Mouse (Mus musculus) layer of hippocampus, adult 8-10 months (tissue): Measurements from ENCODE around the gene Batf3. TPM values are rescaled to one million over a fixed set of nuclear protein-coding genes. Genes with fewer than 3 reads are reported as not detected.

ENCODE experiments used
- DNase-seq, 2 experiments: peaks; one replicate each; pipeline ENCODE4 v3.0.0; 2022; ENCODE audit warnings: low spot score in 2 of 2
- total RNA-seq, 4 experiments: library from RNA; stranded (reverse); gene quantifications; 2 replicates each; pipeline ENCODE4 v1.2.4; 2022

Gene Batf3
- total RNA-seq, 4 experiments from 2014 or later = 1.6 to 3.9 (median 3.7) TPM; not detected in 1

DNA sequence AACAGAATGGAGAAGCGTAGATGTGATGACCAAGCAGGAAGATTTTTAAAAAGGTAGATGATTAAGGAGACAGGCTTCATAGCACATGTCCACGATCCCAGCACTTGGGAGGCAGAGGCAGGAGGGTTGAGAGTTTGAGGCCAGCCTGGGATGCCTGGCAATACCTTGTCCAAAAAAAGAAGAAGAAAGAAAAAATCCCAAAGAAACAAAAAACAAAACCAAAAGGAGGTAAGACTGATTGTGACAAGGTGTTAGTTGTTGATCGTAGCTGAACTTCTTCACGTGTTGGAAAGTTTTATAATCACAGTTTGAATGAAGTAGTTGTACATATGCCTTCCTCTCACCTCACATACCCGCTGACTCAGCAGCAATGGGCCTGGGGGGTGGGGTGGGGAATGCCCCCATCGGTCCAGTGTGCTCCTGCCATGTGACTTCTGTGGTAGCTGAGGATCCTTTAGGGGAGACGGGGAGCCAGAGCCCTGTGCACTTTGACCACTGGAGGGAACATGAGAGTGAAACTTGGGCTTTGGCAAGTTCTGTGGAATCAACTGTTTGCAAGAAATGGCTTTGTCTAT, 11.3 kb upstream of the Batf3 start:
- no peak for DNase-seq

DNA sequence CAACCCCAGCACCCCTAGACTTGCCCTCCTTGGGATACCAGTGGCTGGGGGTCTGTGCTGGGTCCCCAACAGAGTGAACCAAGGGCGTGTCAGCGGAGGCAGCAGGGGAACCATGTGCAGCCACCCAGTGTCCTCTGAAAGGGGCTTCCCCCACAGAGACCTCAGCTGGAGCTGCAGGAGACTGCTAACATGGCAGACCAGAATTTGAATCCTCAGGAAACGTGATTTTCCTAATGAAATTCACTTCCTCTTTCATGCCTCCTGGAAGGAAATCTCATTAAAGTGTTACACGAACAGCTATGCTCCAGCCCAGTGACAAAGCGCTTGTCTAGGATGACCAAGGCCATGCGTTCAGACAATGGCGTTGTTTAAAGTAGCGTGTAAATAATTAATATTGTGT, 10.7 kb upstream of the Batf3 start:
- no peak for DNase-seq

DNA sequence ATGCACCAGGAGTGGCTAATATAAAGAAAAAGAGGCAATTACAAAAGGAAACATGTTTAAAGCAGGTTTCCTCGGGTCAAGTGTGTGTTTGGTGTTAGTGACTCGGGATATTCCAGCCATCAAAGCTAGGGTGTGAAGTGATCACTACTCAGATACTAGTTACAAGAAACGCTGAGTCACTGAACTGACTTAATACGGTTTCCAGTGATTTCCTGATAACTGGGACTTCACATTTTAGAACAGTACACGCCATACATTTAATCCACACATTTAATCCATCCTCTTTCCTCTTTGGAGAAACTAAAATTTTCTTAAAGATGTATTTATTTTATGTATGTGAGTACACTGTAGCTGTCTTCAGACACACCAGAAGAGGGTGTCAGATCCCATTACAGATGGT, 9.7 kb upstream of the Batf3 start:
- no peak for DNase-seq

DNA sequence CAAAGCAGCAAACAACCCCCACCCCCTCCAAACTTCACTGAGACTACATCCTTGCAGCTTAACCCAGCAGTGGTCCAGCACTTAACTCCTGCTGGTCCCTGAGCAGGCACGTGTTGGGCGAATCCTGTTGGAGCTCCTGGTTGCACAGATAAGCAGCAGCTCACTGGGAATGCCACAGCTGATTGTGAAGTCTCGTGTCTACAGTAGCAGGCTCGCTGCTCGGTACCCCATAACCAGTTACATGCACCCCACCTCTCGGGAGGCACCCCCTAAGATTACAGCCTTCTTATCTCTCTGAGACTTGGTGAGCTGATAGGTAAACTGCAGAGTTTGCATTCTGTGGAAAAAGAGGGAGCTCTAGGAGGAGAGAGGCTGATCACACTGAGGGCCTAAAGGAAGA, 8.3 kb upstream of the Batf3 start:
- no peak for DNase-seq

- DNase-seq = no peak
Observed at GRCm38 (mm10) chr1:191092050-191092449, 5.6 kb upstream of the Batf3 start.

GRCm38 (mm10) chr1:191093578-191093977, 4.1 kb upstream of the Batf3 start:
- DNase-seq = peak; percentile 43 to 46

- no peak for DNase-seq
Observed at GRCm38 (mm10) chr1:191095019-191095418, 2.6 kb upstream of the Batf3 start.

GRCm38 (mm10) chr1:191096871-191097681, 571 bp upstream of the Batf3 start:
- no peak for DNase-seq

DNA sequence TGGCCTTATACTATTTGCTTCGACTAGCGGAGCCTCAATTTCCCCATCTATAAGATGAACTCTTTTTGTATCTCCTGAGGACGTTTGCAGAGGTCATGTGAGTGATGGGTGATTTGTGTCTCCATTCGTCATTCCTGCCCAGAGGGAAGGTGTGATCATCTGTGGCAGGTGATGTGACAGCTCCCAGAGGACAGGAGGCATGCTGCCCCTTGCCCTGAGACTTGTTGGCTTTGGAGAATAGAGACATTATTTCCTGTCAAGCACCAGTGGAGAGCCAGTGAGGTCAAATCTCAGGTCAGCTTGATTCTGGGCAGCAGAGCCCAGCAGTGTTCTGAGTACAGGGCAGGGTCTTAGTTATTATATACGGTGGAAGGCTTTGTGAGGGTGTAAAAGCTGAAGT, 1.5 kb downstream of the Batf3 start:
- DNase-seq = no peak

- DNase-seq = no peak
Observed at GRCm38 (mm10) chr1:191099772-191100291, 2.2 kb downstream of the Batf3 start.

GRCm38 (mm10) chr1:191102730-191103370, 5.2 kb downstream of the Batf3 start:
- no peak for DNase-seq

GRCm38 (mm10) chr1:191105246-191105645, 7.6 kb downstream of the Batf3 start:
- DNase-seq = no peak

GRCm38 (mm10) chr1:191107306-191107705, 9.7 kb downstream of the Batf3 start:
- no peak for DNase-seq

GRCm38 (mm10) chr1:191109907-191110306, 12.3 kb downstream of the Batf3 start:
- no peak for DNase-seq

DNA sequence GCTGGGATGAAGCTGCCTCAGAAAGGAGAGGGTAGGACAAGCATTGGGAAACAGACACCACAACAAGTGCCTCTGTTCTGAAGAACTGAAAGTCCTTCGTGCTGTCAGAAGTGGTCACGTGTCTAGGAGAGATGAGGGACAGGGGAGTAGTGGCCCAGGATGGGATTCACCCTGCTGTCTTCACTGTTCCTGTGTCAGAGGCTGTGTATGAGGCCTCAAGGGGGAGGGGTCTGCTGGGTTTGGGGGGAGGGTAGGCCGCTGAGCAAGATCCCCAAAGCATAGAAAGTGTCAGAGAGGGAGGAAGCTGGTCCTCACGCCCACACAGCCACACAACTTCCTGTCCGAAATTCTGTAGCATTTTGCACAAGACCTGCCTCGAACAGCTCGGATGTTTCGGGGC, 13.5 kb downstream of the Batf3 start:
- no peak for DNase-seq

DNA sequence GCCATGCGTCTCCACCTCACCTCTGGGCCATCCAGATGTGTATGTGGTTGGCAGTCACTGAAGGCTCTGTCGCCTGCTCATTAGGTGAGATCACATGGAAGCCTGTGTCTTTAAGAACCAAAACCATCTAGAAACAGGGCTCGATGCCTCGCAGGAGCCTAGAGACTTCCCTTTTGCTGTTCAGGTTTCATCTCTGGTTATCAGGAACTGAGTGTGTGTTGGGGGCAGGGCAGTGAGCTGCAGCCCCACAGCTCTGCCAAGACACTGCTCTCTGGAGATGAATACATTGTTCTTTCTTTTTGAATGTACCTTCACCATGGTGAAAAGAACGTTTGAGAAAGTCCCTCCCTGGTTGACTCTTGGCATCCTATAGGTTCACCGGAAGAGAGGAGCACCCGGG, 17.2 kb downstream of the Batf3 start:
- no peak for DNase-seq

GRCm38 (mm10) chr1:191115514-191116238, 18.0 kb downstream of the Batf3 start:
- no peak for DNase-seq

GRCm38 (mm10) chr1:191122744-191123143, 25.1 kb downstream of the Batf3 start:
- no peak for DNase-seq

- no peak for DNase-seq
Observed at GRCm38 (mm10) chr1:191123696-191124095, 26.0 kb downstream of the Batf3 start.

- no peak for DNase-seq
Observed at GRCm38 (mm10) chr1:191124288-191124687, 26.6 kb downstream of the Batf3 start.

DNA sequence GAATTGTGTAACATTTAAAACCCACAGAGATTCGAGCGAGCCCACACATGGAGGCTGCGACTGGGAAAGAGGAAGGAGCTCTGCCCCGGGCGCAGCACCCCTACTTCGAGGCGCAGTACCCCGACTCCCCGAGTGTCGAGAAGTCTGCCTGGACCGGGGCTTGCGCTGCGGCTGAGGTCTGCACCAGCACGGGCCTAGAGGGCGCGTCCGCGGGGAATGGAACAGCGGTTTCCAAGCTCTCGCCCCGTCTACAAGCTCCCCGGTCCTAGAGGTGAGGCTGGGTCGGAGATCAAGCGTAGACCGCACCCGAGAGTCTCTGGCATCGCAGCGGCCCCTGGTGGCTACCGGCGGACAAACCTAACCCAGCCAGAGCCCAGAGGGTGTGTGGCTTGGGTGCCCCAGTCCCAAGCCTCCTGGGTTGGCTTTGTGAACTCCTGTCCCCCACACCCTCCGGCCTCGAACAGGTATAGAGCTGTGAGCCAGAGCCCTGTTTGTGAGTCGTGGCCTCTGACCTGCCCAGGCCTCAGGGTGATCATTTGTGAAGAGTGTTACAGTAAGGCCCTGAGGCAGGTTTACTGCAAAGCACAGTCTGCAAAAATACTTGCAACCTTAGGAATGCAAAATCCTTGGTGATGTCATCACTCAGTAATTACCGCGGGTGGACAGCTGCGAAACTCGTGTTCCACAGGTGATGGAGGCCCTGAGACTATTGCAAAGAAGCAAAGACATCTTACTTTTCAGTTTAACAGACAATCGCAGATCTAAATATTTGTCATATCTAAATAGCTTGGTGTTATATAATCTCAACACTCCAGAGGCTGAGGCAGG, 28.4 kb downstream of the Batf3 start:
- DNase-seq = no peak
